Mouse (Mus musculus) heart, postnatal 4 days (tissue): Measurements from ENCODE around the gene 2700081O15Rik. TPM values are rescaled to one million over a fixed set of nuclear protein-coding genes. Genes with fewer than 3 reads are reported as not detected.

Experiments used
- DNase-seq: peaks from one replicate; pipeline ENCODE4 v3.0.0; 2021
- total RNA-seq, 2 experiments: library from RNA; stranded (reverse); gene quantifications; 2 replicates each; pipeline ENCODE4 v1.2.3; 2021

2700081O15Rik gene
- total RNA-seq, 2 experiments from 2014 or later: 28.4 to 28.5 TPM

DNA sequence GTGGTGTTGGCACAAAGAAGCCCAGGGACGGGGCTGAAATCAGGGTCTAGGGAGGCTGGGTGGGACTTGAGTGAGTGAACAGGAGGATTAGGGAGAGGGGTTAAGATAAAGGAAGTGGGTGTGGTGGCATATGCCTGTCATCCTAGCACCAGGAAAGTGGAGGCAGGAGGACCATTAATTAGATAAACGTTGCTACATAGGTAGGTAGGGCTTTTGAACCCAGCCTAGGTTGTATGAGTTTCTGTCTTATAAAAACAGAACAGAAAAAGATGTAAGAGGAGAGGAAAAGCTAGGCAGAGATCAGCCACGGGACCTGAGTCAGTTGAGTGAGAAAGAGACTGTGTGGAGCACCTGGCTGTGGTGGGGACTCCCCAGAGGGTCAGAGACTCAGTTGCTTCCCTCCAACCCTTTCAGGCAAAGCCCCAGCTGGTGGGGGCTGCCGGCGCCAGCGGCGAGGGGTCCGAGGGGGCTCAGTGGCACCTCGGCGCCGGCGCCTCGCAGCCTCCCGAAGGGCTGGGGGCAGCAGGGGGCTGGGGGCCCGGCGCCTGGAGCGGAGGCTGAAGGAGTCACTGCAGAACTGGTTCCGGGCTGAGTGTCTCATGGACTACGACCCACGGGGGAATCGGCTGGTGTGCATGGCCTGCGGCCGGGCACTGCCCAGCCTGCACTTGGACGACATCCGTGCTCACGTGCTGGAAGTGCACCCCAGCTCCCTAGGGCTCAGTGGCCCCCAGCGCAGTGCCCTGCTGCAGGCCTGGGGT is 3.6 kb downstream of the 2700081O15Rik start:
- DNase-seq: peak; percentile 13

DNA sequence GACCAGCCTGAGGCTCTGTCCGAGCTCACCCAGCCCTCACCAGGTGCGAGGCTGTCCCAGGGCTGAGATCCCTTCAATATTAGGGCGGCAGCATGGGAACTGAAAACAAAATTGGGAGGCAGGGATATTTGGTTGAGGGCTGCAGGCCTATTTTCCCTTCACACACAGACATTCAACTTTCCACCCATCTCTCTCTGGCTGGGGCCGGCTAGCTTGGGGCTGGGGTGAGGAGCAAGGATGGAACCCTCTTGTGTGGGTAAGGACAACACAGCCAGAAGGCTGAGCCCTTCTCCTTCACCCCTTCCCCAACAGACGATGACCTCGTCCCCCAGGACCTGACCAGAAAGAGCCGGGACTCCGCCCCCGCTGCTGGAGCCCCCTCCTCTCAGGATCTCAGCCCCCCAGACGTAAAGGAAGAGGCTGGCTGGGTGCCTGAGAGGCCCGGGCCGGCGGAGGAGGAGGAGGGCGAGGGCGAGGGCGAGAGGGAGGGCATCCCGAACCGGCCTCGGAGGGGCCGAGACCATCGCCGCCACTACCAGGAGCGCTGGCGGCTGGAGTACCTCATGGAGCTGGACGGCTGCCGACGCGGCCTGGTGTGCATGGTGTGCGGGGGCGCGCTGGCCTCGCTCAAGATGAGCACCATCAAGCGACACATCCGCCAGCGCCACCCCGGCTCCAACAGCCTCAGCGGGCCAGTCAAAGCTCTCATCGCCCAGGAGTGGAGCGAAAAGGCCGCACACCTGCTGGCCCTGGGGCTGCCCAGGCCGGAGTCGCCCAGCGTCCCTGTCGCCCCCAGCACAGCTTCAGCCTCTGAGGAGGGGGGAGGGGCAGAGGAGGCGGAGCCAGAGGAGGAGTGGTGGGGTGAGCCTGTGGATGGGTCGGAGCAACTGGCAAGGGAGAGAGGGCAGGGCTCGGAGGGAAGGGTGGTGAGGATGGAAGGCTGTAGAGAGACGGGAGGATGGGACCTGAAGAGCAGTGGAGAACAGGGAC is 4.5 kb downstream of the 2700081O15Rik start:
- peak; percentile 65 for DNase-seq

DNA sequence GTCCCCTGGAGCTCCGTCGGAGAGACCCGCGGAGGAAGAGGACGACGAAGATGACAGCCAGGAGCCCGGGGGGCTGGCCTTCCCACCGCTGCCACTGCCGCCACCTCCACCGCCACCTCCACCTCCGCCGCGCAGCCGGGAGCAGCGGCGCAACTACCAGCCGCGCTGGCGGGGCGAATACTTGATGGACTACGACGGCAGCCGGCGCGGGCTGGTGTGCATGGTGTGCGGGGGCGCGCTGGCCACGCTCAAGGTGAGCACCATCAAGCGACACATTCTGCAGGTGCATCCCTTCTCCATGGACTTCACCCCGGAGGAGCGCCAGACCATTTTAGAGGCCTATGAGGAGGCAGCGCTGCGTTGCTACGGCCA is 5.2 kb downstream of the 2700081O15Rik start:
- DNase-seq: no peak

DNA sequence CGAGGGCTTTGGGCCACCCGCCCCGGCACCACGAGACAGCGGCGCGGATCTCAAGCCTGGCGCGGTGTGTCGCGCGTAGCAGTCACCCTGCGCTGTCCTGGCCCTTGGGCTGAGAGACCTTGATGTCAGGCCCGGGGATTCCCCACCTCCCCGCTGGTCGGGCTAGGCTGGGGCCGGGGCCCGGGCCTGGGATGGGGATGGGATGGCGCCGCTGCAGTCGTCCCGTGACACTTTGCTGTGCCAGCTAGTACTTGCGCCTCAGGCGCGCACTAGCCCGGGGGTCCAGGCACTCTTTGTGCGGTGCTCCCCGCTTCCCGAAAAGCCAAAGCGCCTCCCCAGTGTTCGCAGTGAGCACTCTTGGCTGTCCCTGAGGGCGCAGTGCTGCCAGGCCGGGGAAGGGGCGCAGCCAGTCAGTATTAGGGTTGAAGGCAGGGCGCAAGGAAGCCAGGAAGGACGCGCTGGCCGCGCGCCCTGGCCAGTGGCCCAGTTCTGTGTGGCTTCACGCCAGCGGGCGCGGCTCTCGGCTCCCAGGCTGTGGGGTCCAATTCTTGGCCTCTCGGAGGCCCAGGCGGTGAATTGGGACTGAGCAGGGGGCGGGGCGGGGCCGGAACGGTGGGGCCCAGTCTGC is 5.7 kb downstream of the 2700081O15Rik start:
- DNase-seq: peak; percentile 95

DNA sequence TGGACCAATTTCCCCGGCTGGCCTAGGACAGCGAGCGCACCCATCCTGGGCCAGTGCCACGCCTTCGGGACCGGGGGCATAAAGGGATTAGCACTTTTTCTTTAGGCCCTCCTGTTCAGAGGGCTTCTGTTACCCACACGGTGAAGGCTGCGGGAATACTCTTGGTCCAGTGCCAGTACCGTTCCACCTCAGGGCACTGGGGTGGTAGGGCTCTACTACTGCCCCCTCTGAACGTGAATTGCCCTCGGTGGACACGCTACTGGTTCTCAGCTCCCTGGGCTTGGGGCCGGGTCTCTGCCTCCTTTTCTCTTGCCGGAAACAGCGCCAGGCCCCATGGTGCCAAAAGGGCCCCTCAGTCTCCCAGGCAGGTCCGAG is 6.2 kb downstream of the 2700081O15Rik start:
- no peak for DNase-seq

DNA sequence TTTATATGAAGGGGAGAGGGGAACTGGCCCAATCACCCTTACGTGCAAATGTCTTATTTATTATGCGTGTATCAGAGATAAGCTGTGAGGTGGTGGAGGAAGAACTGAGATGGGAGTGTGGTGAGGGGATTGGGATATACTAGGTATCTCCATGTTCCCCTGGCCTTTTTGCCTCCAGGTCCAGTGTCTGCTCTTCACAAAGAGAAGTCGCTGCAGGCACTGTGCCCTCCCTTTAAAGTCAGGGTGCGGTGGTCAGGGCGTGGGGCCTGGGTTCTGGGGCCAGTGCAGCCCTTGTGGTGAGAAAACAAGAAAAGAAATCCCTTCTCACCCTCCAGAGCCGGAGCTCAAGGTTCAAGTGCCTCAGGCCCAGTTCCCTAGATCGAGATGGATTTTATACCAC is 6.7 kb downstream of the 2700081O15Rik start:
- DNase-seq: no peak

DNA sequence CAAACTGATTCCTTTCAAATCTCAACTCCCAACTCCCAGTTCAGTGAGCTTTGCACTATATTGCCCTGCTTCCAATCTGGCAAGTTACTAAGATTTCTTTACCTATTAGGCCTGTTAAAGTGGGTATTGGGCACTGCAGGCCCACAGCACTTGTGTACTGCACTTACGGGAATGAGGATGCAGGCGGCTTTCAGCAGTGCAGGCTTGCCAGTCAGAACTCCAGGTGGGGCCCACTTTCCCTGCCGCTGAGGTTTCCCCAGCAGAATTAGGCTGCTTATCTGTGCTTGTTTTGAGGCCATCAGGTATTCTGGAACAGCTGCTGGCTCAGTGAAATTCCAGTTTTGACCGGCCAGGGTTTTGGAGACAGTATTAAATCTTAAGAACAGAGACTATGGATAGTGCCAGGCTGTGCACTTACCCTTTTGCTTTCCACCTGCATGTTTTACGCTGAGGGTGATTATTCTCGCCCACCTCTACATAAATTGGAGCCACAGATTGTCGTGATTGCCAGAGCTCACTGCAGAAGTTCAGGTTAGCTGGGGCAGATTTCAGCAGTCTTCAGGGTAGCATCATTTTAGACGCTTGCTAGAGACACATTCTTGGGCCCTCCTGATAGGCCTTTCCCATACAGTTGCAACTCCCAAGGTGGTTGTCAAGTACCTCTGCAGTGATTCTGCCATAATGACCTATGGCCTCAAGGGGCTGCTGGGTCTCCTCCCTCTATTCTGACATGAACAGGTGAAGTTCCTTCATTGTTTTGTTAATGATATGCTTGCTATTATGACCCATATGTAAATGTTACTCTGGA is 7.4 kb downstream of the 2700081O15Rik start:
- DNase-seq: no peak

DNA sequence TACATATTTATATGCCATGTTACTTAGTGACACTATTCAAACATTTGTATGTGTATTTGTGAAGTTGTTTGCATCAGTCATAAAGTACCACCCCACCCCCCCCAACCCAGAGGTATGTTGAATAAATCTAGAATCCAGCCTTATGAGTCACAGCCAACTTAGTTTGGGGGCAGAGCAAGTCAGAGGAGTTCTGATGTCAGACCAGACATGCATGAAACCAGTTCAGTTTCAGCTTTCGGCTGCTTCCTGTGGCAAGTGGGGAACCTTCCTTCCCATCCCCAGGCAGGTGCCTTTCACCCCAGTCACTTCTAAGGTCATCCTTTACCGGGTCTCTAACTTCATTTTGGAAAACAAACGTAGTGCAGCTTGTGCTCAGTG is 8.0 kb downstream of the 2700081O15Rik start:
- DNase-seq: no peak

DNA sequence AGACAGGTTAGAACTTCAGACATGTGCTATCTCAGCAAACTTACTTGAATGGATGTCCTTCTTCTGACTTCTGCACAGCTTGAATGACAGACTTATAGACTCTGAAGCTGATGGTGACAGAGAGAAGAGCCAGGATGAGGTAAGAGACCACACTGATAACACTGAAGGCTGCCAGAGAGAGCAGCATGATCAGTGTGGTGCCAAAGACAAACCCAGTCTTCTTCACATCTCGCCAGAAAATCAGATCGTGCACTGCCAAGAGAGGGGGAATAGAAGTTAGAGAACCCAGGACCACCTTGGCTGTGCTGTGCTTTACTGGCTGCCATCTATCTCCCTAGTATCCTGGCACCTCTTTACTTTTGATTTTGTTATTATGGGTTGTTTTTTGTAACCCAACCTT is 17.5 kb downstream of the 2700081O15Rik start:
- no peak for DNase-seq

DNA sequence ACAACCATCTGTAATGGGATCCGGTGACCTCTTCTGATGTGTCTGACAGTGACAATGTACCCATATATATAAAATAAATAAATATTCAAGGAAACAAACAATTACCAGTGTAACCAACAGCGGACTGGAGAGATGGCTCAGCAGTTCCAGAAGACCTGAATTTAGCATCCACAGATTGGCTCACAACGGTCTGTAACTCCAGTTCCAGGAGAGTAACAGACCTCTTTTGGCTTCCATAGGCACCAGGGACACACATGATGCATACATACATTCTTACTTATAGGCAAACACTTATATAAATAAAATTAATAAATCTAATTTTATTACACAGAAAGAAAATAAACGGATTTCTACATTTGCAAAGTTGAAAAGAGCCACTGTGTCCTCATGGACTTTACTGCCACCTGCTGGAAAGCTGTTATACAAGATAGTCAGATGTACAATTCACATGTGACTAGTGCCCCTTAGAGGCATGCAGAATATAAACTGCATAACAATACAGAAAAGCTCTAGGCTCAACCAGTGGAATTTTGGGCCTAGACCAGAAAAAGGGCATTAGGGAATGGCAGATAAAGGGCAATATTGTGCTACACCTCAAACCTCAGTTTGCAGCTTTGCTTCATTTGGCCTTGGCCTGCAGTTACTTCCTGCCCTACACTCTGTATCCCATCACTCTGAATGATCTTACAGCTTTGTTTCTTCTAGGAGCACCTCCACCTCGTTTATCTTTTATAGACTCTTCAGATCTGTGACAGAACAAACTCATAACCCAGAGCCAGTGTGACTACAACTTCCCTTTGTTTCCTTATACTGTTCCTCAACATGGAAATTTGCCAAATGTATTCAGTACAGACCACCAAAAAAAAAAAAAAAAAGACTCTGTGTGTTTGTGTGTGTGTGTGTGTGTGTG is 18.9 kb downstream of the 2700081O15Rik start:
- peak; percentile 60 for DNase-seq

DNA sequence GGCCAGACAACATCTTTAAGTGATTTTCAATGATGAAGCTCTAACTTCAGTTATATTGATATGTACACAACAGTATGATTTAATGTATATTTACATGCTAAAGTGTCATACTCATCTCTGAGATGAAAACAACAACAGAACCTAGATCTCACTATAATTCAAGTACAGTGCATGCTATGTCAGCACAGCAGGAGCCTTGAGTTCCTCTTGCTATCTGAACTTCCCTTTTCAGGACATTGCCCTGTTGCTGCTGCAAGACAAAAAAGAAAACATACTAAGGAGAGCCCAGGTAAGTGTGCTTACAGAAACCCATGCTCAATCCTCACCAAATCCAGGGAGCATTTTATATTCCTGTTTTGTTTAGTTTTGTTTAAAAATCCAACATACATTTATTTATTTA is 20.9 kb downstream of the 2700081O15Rik start:
- no peak for DNase-seq

DNA sequence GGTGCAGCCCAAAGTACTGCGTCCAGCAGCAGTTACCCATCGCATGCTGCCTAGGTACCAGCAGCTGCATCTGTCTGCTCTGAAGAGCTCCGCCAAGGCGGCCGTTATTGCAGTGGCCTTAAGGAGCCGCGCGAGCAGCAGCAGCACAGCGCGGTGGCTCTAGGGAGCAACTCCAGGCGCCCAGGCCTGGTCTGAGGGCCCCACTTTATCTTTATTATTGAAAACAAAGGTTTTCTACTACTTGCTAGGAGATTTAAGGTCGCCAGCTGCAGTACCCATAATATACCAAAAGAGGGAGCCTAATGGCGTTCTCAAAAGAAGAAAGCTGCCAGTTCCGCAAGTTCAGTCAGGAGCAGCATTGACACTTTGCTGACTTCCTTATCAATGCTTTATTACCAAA is 24.1 kb downstream of the 2700081O15Rik start:
- DNase-seq: peak; percentile 75

DNA sequence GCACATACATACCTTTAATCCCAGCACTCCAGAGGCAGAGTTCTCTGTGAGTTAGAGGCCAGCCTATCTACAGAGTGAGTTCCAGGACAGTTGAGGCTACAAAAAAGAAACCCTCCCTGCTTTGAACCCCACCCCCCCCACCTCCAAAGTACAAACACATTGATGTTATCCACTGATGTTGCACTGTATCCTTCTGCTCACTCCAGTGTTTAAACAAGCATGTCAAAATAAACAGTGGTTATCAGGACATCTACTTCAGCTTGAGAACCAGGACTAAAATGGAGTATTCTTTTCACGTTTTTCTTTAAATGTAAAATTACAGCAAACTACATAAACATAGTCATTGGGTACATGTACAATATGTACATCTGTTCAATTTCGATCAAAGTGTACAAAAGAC is 27.7 kb downstream of the 2700081O15Rik start:
- no peak for DNase-seq

DNA sequence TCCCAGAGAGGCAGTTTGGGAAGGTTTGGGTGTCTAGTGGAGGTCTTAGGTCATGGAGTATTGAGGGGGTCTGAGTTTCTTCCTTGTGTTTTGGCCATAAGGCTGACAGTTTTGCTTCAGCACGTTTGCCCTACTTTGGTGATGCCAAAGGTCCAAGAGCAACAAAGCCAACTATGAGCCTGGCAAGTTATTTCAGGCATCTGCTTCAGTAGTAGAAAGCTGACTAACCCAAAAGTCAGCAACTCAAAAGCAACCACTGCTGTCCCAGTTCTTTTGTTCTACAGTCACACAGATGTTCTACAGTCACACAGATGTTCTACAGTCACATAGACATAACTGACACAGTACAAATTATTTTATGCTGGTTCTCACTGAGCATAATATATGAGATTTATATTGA is 28.2 kb downstream of the 2700081O15Rik start:
- DNase-seq: no peak

DNA sequence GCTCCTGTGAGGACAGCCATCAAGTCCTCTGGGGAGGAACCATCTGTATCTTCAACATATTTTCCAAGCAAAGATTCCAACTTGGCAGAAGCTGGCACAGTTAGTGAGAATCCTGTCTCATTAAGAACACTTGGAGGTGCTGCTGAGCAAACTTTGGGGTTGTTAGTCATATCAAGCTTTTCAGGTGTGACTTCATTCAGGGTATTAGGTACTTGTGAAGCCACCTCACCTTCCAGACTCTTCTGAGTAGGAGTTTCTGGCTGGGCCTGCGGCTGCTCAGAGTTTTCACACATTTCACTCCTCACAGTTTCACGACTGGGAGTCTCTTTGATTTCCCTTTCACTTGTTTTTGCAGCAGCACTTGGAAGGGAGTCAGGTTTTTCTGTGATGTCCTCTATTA is 39.4 kb downstream of the 2700081O15Rik start:
- no peak for DNase-seq

DNA sequence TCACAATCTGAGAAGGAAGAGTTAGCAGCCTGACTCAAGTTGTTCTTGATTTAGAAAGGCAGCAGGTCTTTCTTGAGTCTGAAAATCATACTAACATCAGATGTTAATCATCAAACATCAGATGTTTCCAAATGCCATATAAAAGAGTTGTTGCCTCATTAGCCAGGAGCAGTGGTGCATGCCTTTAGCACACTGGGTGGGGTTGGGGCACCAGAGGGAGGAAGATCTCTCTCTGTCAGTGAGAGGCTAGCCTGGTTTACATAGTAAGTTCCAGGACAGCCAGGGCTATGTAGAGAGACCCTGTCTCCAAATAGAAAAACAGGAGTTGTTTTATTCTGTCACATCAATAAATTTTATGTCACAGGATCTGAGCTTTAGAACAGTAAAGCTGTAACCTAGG is 41.5 kb downstream of the 2700081O15Rik start:
- no peak for DNase-seq

DNA sequence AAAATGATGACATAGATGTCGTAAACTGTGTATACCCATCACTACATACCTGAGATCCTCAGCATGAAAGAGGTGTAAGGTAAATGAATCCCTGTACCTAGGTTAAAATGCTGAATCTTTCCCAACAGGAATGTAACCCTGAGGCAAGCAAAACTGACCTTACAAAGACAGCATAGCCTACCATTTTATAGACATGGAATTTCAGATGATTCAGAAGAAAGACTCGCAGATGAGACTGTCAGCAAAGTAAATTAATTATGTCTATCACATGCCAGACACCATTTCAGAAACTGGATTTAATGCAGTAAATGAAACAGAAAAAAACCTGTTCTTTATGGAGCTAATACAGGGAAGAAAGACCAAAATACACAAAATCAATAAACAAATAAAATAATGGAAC is 41.9 kb downstream of the 2700081O15Rik start:
- DNase-seq: no peak

DNA sequence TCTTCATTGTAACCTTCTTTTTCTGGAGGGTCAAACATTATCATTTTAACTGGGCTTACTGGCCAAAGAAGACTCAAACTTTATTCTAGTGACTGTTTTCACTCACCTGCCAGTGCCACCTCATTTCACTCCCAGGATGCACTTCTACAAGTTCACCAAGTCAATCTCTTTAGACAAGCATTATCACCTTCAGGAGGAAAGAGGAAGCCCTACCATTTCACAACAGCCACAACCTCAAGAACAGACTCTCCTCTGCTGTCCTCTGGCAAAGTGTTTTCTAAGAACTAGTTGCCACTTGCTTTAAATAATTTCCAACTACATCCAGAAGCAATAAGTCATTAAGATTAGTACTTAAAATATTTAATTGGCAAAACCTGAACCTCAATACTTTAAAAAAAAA is 50.5 kb downstream of the 2700081O15Rik start:
- DNase-seq: no peak

DNA sequence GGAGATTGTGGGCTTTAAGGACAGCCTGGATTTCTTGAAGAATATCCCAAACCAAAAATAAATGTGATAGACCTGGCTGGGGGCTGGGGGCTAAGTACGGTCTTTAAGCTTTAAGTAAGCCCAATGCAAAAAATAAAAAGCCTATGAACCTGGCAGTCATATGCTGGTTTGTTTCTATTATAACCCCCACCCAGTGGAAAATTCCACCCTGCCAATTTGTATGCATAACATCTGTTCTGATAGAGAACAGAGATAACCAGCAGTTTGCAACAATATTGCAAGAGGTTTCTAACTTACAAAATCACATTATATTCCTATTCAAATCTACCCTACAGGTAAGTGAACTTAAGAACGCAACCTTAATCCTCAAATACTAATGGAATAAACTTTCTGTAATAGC is 53.2 kb downstream of the 2700081O15Rik start:
- DNase-seq: no peak
